Mouse (Mus musculus) ES-Bruce4 (cell line): ENCODE results near the gene Nmnat2.

Experiments
- CTCF ChIP-seq: IDR thresholded peaks from one replicate; pipeline ENCODE4 v1.8.1; 2011; ENCODE audit warnings: low read depth, low read length
- EP300 ChIP-seq: IDR thresholded peaks from 2 replicates; pipeline ENCODE4 v1.6.1; 2011; ENCODE audit warnings: low read depth, low read length; ENCODE audit not compliant: insufficient read depth
- POLR2A ChIP-seq: IDR thresholded peaks from one replicate; pipeline ENCODE4 v1.8.1; 2011; ENCODE audit warnings: low read length; ENCODE audit not compliant: insufficient read depth

GRCm38 (mm10) chr1:153140265-153140664 lies 185.5 kb downstream of the Nmnat2 start:
- TF ChIP-seq POLR2A (no peak), CTCF (no peak), EP300 (no peak)
